Mouse (Mus musculus) midbrain, embryonic 15.5 days (tissue): ENCODE data around the gene Vps72. TPM values are rescaled to one million over a fixed set of nuclear protein-coding genes. Genes with fewer than 3 reads are reported as not detected.

Experiments
- microRNA-seq: library from miRNA; unstranded; fragments of <30 nt; microRNA quantifications from one replicate; pipeline ENCODE4, GENCODE M21; 2016
- polyA plus RNA-seq: library from polyadenylated mRNA; unstranded; fragments of >200 nt; fragmentation: Nextera tagmentation; extraction: Ambion mirVana; gene quantifications from 2 replicates; pipeline ENCODE4 v1.2.1, GENCODE M21; 2015

The Vps72 gene
- polyA plus RNA-seq, 1 experiment from 2014 or later, result 212 TPM

Small RNA genes lying within 50 kb of the gene (microRNA-seq; reads per million reads assigned to microRNA genes)
- gene Mir8099-1, result not detected

Other genes with a start within 250 kb of the Vps72 start
- gene Psmb4, start 224.1 kb upstream of the Vps72 start, polyA plus RNA-seq, result 357 and 395 TPM in 2 replicates
- 11.2 and 14.0 TPM in 2 replicates for gene Selenbp1, start 178.0 kb upstream of the Vps72 start, polyA plus RNA-seq
- gene Rfx5, start 156.9 kb upstream of the Vps72 start, polyA plus RNA-seq, result 6.5 and 7.0 TPM in 2 replicates
- gene Pi4kb, start 136.3 kb upstream of the Vps72 start, polyA plus RNA-seq, result 22.5 and 24.6 TPM in 2 replicates
- 20.7 and 21.2 TPM in 2 replicates for gene Zfp687, start 95.6 kb upstream of the Vps72 start, polyA plus RNA-seq
- gene Psmd4, start 68.4 kb upstream of the Vps72 start, polyA plus RNA-seq, result 277 and 284 TPM in 2 replicates
- 17.2 and 17.4 TPM in 2 replicates for gene Pip5k1a, start 4.1 kb upstream of the Vps72 start, polyA plus RNA-seq
- gene Tmod4, start 13.5 kb downstream of the Vps72 start, polyA plus RNA-seq, result 1.7 and 2.0 TPM in 2 replicates
- gene Scnm1, start 23.0 kb downstream of the Vps72 start, polyA plus RNA-seq, result 89.8 and 90.0 TPM in 2 replicates
- 48.9 and 52.1 TPM in 2 replicates for gene Lysmd1, start 23.1 kb downstream of the Vps72 start, polyA plus RNA-seq
- 3.0 and 3.6 TPM in 2 replicates for gene Tnfaip8l2, start 31.3 kb downstream of the Vps72 start, polyA plus RNA-seq
- 33.1 and 42.6 TPM in 2 replicates for gene Sema6c, start 49.4 kb downstream of the Vps72 start, polyA plus RNA-seq
- 3.4 and 3.7 TPM in 2 replicates for gene Gabpb2, start 106.9 kb downstream of the Vps72 start, polyA plus RNA-seq
- gene Cdc42se1, start 117.7 kb downstream of the Vps72 start, polyA plus RNA-seq, result 49.3 and 58.5 TPM in 2 replicates
- 358 and 361 TPM in 2 replicates for gene Mllt11, start 121.1 kb downstream of the Vps72 start, polyA plus RNA-seq
- 0.11 and 0.19 TPM in 2 replicates for gene Gm128, start 130.6 kb downstream of the Vps72 start, polyA plus RNA-seq
- gene Bnipl, start 140.2 kb downstream of the Vps72 start, polyA plus RNA-seq, result 0.22 and 0.33 TPM in 2 replicates
- gene Mindy1, start 170.3 kb downstream of the Vps72 start, polyA plus RNA-seq, result 43.0 and 43.7 TPM in 2 replicates
- gene Prune1, start 171.1 kb downstream of the Vps72 start, polyA plus RNA-seq, result 67.9 and 76.9 TPM in 2 replicates
- gene Anxa9, start 196.2 kb downstream of the Vps72 start, polyA plus RNA-seq, result 0.33 and 0.56 TPM in 2 replicates
- gene Cers2, start 203.8 kb downstream of the Vps72 start, polyA plus RNA-seq, result 97.6 and 97.8 TPM in 2 replicates
- gene Setdb1, start 246.2 kb downstream of the Vps72 start, polyA plus RNA-seq, result 43.4 and 45.4 TPM in 2 replicates